Mouse (Mus musculus): ENCODE data around the gene Otogl. TPM values are rescaled to one million over a fixed set of nuclear protein-coding genes. Genes with fewer than 3 reads are reported as not detected.

The Otogl gene
- total RNA-seq, 2 experiments from 2014 or later: 0.14 to 0.18 TPM

DNA sequence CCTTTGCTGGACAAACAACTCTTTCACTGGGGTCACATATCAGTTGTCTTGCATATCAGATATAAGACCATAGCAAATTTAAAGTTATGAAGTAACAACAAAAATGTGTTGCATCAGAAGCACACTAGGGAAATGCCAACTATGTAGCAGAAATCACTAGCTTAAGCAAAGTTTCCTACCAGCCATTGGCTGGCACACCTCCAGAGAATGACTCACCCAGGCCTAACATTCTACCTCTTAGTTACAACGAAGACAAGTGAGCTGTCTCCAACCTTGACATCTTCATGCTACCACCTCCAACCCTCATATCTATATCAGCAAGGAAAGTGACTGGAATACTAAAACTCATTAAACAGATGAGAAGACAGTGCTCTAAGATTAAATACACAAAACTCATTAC lies 9.6 kb upstream of the Otogl start:
- intact Hi-C loops (cut with DNase I): loop anchor here (5.0 to 10.0 kb wide), 2 partner anchors 477 to 989 kb away; no protein-coding TSS in a partner anchor
- DNase-seq (ENCODE audit: low spot score in 2 of 2): no peak

GRCm38 (mm10) chr10:107921134-107921533 lies 9.2 kb upstream of the Otogl start:
- DNase-seq (ENCODE audit: low spot score in 2 of 2): no peak
- intact Hi-C loops (cut with DNase I): loop anchor here (5.0 to 10.0 kb wide), 2 partner anchors 476 to 989 kb away; no protein-coding TSS in a partner anchor

DNA sequence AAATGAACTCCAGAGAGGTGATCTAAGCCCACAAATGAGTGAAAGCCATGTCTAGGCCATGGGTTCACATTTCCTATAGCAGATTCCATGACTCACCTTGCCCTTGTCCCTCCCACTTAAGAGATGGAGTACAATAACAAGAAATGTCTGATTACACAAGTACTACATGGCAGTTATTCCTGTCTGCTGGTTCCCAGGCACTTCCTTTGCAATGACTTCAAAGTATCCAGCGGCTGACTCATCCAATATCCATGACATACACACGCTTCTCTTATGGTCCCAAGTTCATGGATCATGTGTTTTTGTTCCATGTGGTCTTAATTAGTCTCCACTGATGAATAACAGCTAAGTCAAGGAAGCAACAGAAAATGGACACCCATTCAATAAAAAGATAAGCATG lies 1.1 kb upstream of the Otogl start:
- no peak for DNase-seq (ENCODE audit: low spot score in 2 of 2)
- intact Hi-C loops (cut with DNase I): no loop called here

DNA sequence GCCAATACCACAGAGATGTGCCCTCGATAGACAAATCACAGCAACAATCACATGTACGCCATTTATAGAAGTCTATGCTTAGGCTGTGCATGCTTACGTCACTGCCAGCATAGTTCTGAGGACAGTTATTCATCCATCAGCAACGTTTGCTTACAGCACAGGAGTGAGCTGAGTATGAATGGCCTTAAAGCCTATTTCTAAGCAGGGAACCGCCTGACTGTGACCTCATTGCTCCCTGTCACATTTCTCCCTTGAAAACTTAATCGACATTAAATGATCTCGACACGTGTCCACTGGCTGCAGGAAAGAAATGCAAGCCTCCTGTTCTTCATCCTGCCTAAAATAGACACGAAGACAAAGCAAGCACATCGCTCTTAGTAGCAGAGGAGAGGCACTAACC lies 5.5 kb downstream of the Otogl start:
- intact Hi-C loops (cut with DNase I): no loop called here
- DNase-seq (ENCODE audit: low spot score in 2 of 2): no peak

DNA sequence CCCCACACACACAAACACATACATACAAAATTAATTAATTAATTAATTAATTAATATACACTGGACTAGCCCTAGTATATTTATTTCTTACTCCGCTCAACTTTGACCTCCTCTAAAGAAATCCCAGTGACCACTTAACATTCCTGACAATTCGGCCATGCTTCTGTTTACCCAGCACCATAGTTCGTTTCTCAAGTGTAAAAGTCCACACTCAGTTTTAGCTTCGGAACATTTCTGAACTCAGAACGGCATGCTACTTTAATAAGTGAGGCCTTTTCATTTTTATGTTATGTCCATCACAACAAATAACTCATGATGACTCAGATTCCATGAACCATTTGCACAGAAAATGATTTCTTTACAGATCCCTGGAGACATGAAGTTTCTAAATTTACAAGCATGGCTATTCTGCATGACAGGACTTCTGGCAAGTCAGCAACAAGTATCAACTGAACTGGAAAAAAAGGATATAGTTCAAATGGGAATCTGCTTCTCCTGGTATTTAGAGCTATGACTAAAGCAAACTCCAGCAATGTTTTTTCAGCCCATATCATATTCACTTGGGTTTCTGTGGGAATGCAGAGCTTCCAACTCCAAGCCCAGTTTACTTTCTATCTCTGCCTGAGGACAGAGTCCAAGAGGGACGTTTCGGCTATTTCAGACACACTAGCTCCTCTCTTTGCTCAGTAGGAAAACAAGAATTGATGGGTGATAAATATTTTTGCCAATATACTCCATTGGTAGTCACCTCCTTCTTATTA lies 6.5 kb downstream of the Otogl start:
- DNase-seq (ENCODE audit: low spot score in 2 of 2): no peak
- intact Hi-C loops (cut with DNase I): no loop called here

GRCm38 (mm10) chr10:107901958-107902357 lies 10.0 kb downstream of the Otogl start:
- DNase-seq (ENCODE audit: low spot score in 2 of 2): no peak
- intact Hi-C loops (cut with DNase I): no loop called here

DNA sequence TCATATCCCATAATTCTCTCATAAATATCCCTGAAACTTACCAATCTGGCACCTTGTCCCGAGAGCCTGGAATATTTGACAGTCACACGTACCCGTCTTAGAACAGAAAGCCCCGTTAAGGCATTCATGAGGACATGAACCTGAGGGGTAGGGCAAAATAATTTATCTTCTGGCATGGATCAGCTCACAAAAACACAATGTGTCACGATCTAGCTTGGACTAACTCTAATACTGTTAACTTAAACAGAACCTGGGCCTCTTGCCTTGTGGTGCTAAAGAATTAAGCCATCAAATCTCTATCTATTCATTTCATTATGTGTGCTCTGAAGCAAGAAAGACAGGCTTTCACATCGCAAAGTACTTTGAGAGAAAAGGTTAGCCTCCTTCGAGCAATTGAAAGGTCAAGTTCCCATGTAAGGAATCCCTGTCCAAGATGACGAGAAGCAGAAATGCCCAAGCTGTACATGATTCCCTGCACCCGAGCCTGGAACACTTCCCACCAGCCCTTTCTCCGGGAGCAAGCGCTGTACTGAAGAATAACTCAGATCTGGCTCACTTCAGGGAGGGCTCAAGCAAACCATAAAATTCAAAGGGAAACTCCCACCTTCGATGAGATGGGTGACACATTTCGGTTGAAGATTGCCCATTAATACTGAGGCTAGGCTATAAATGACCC lies 10.6 kb downstream of the Otogl start:
- intact Hi-C loops (cut with DNase I): no loop called here
- no peak for DNase-seq (ENCODE audit: low spot score in 2 of 2)

DNA sequence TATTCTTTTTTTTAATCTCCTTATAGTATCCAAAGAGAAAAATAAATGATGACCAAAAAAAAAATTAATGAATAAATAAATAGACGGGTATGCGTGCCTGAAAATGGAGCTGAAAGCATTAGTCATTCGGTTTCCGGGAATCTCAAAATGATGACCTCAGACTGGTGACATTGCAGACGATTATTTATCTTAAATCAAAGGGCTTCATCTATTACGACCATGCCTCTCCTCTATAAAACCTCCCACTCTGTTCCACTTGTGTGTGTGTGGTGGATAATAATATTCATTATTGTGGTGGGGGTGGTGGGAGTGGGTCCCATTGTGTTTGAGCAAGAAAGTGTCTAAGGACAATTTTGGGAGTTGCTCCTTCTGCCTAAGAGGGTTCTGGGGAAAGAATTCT lies 12.0 kb downstream of the Otogl start:
- intact Hi-C loops (cut with DNase I): no loop called here
- no peak for DNase-seq (ENCODE audit: low spot score in 2 of 2)

GRCm38 (mm10) chr10:107896158-107896557 lies 15.8 kb downstream of the Otogl start:
- DNase-seq (ENCODE audit: low spot score in 2 of 2): no peak
- intact Hi-C loops (cut with DNase I): no loop called here

GRCm38 (mm10) chr10:107894663-107895581 lies 17.0 kb downstream of the Otogl start:
- intact Hi-C loops (cut with DNase I): no loop called here

DNA sequence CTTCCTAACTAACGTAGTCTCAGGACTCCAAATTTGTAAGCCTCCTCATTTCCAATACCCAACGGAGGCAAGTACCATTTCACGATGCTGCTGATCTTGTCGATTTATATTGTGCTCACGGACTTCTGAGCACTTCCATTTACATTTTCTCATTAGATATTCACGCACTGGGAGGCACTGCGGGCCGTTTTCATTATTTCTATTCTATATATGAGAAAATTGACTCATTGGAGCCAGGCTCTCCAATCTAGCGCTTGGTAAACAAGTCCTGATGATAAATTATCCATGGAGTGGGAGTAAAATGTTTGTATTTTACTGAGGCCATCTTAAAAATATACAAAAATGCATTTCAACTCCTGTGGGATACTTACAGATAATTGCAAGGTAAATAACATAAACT lies 21.5 kb downstream of the Otogl start:
- intact Hi-C loops (cut with DNase I): no loop called here
- no peak for DNase-seq (ENCODE audit: low spot score in 2 of 2)

More at GRCm38 (mm10) chr10:107894663-107895581, 17.0 kb downstream of the Otogl start:
- DNase-seq (ENCODE audit: low spot score in 2 of 2): no peak

DNA sequence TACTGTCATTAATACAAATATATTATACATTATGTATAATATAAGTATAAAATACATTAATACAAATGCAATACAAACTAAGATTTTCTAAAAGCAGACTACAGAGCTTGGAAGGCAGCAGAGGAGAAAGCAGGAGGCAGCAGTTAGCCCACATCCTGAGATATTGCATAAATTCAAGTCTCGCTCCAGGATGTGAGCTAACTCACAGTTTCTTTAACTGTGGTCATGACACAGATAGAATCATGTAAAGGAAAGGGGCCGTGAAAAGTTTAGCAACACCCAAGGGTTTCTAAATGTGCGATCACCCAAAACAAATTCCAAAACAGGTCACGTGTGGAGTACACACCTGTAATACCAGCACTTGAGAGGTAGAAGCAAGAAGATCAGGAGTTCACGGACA lies 39.4 kb downstream of the Otogl start:
- DNase-seq (ENCODE audit: low spot score in 2 of 2): no peak
- intact Hi-C loops (cut with DNase I): no loop called here

- intact Hi-C loops (cut with DNase I): no loop called here
- no peak for DNase-seq (ENCODE audit: low spot score in 2 of 2)
Observed at GRCm38 (mm10) chr10:107872109-107872508, 39.8 kb downstream of the Otogl start.

- intact Hi-C loops (cut with DNase I): no loop called here
- no peak for DNase-seq (ENCODE audit: low spot score in 2 of 2)
Observed at GRCm38 (mm10) chr10:107870540-107870939, 41.4 kb downstream of the Otogl start.

DNA sequence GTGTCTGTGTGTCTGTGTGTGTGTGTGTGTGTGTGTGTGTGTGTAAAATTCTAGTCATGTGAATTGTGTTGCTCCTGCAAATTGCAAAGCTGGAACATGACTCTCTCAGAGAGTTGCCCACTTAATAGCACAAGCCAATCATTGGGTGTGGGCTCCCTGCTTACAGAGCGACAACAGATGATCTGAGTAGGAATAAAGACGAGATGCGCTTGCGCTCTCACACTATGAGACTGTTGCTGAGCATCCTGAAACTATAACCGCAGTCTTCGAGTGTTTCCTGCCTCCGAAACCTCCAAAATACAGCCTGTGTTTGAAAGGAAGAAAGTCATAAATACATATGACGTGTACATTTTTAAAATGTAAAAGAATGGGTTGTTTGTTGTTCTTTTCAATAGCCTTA lies 43.0 kb downstream of the Otogl start:
- no peak for DNase-seq (ENCODE audit: low spot score in 2 of 2)
- intact Hi-C loops (cut with DNase I): no loop called here

DNA sequence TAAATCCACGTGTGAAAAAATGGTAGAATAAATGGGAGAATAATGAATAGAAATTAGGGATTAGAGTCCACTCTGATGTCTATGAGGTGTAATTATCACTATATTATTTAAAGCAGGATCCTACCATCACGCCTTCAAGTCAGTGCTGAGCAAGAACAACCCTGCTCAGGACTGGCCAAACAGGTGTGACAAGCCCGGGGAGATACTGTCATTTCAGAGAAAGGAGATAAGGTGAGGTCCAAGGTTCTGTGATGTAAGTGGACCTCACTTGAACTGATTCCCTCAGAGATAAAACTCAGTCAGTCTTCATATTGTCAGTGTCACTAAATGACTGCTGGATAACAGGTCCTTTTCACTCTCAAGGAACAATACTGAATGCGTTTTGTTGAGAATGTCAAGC lies 44.5 kb downstream of the Otogl start:
- DNase-seq (ENCODE audit: low spot score in 2 of 2): no peak
- intact Hi-C loops (cut with DNase I): no loop called here

DNA sequence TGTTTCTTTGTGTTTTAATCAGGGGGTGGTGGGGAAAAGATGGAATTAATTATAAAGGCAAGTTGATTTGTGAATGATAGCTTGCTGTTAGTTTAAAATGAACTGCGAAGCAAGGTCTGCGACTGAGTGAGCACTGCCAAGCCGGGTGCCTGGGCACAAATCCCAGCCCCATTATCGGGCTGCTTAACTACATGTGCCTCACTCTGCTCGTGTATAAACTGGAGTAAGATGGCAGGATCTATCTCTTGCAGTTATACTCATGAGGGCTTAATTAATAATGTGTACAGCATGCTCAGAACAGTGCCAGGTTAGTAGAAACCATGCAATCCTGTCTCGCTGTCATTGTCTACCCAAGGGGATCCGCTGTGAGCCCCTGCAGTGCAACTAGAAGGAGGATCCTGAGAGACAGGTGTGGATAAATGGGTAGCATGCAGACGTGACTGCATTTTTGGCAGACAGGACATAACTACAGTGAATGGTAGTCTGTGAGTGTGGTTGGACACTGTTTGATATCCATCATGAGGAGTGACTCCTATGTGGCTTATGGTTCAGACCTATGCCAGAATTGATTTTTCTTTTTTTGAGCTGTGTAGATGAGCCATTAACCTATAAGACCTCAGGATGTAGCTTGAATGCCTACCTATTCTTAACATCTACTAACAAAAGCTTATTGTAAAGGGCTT lies 51.6 kb downstream of the Otogl start:
- intact Hi-C loops (cut with DNase I): no loop called here
- DNase-seq (ENCODE audit: low spot score in 2 of 2): no peak

GRCm38 (mm10) chr10:107859220-107859619 lies 52.7 kb downstream of the Otogl start:
- DNase-seq (ENCODE audit: low spot score in 2 of 2): no peak
- intact Hi-C loops (cut with DNase I): loop anchor here (5.0 kb wide), 1 partner anchor 578 kb away; no protein-coding TSS in a partner anchor

GRCm38 (mm10) chr10:107858684-107859083 lies 53.2 kb downstream of the Otogl start:
- intact Hi-C loops (cut with DNase I): loop anchor here (1.0 to 5.0 kb wide), 2 partner anchors 66 to 579 kb away; no protein-coding TSS in a partner anchor
- peak; percentile 32 to 62 for DNase-seq (ENCODE audit: low spot score in 2 of 2)

Data from left cerebral cortex, postnatal 25 days (tissue).